Mouse (Mus musculus) right cerebral cortex, postnatal 36 days (tissue): ENCODE measurements around the gene 4930404H24Rik.

Experiments used
- DNase-seq, 2 experiments: peaks; one replicate each; pipeline ENCODE4 v3.0.0; 2022; ENCODE audit warnings: low spot score in 2 of 2, mixed read lengths in 1 of 2

The 4930404H24Rik gene

DNA sequence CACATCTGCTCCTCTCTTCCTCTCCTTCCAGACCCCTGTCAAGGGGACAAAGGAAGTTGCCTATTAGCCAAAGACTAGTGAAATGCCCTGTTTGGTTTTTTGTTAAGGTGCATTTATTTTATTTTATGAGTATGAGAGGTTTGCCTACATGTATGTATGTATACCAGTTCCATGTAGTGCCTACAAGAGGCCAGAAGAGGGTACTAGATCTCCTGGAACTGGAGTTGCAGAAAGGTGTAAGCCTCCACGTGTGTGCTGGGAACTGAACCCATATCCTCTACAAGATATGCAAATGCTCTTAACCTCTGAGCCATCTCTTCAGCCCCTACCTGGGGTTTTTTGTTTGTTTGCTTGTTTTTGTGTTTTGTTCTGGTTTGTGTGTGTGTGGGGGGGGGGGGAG lies 41.4 kb downstream of the 4930404H24Rik start:
- no peak for DNase-seq

DNA sequence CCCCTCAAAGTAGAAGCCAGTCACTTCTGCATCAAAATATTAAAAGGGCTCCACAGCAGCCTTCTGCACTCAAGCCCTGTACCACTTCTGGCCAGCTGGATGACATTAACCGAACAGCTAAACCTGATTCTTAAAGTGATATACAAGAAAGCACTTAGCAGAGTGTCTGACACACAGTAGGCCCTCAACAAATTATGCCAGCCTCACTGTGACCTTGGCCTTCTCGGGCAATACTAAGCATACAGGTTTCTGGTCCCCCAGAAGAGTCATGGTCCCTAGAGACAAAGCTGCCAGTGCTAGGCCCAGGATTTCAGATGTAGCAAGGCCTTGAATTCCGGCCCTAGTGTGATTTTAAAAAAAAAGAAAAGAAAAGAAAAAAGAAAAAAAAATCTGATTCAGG lies 46.3 kb downstream of the 4930404H24Rik start:
- no peak for DNase-seq

DNA sequence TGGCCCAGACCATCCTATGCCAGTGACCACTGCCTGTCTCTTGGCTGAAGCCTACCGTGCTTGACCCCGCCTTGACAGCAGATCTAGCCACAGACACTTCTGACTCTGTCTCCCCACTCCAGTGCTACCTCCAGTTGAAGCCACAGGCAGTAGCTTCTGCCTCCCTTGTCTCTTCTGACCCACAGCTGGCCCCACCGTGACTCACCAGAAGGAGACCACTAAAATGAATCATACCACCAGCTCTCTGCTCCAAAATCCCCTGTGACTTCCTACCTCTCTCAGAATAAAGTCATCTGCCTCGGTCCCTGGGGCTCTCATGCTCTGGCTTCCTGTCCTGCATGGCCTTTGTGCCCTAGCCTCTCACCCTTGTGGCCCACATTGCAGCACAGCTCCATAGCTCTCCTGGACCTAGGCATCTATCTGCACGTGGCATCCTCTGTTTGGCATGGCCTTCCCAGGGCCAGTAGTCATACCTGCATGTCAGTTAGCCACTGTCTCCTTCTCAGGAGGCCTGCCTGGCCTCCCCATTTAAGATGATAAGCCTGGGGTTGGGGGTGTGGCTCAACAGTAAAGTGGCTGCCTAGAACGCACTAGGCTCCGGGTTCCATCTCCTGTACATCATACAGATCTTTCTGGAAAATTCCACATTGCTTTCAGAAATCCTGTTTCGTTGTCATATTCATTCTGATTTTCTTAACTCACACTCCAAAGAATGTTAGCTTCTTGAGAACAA lies 50.5 kb downstream of the 4930404H24Rik start:
- no peak for DNase-seq
